Mouse (Mus musculus) liver, embryonic 11.5 days (tissue): ENCODE measurements around the gene Tnfsfm13. TPM values are rescaled to one million over a fixed set of nuclear protein-coding genes. Genes with fewer than 3 reads are reported as not detected.

Source experiments
- microRNA counts: library from miRNA; unstranded; fragments of <30 nt; microRNA quantifications from one replicate; lab custom pipeline; 2015
- microRNA-seq: library from miRNA; unstranded; fragments of <30 nt; microRNA quantifications from one replicate; pipeline ENCODE4, GENCODE M21; 2017; ENCODE audit warnings: borderline number of aligned reads
- polyA plus RNA-seq: library from polyadenylated mRNA; unstranded; fragments of >200 nt; fragmentation: Nextera tagmentation; extraction: Ambion mirVana; gene quantifications from 2 replicates; pipeline ENCODE4 v1.2.1, GENCODE M21; 2014

The Tnfsfm13 gene
- polyA plus RNA-seq, 1 experiment from 2014 or later, result 1.7 TPM

MicroRNAs within 50 kb of the gene (microRNA counts, 519-probe panel; counts per million panel counts)
- not detected for microRNA mmu-miR-1934 (lab: Ali Mortazavi, UCI)
- 3,073 counts per million, percentile 12 among the panel's probes with 10 or more counts for microRNA mmu-miR-467f (lab: Ali Mortazavi, UCI)

Small RNA genes lying within 50 kb of the gene (microRNA-seq; reads per million reads assigned to microRNA genes)
- gene Mir1934 (14.8 reads per million, percentile 27 among the genes with 10 or more reads in this experiment), gene Mir467f (not detected)

Other genes starting within 250 kb of the Tnfsfm13 start
- 0.14 and 0.52 TPM in 2 replicates for gene Dnah2, start 147.0 kb downstream of the Tnfsfm13 start, polyA plus RNA-seq
- 1.8 and 2.4 TPM in 2 replicates for gene Efnb3, start 135.9 kb downstream of the Tnfsfm13 start, polyA plus RNA-seq
- 33.7 and 39.3 TPM in 2 replicates for gene Wrap53, start 115.8 kb downstream of the Tnfsfm13 start, polyA plus RNA-seq
- 196 and 198 TPM in 2 replicates for gene Trp53, start 115.7 kb downstream of the Tnfsfm13 start, polyA plus RNA-seq
- 76.2 and 79.5 TPM in 2 replicates for gene Atp1b2, start 90.2 kb downstream of the Tnfsfm13 start, polyA plus RNA-seq
- 42.9 and 43.8 TPM in 2 replicates for gene Shbg, start 78.2 kb downstream of the Tnfsfm13 start, polyA plus RNA-seq
- 16.7 and 18.0 TPM in 2 replicates for gene Sat2, start 74.1 kb downstream of the Tnfsfm13 start, polyA plus RNA-seq
- 22.8 and 26.2 TPM in 2 replicates for gene Fxr2, start 63.1 kb downstream of the Tnfsfm13 start, polyA plus RNA-seq
- gene Sox15, start 40.8 kb downstream of the Tnfsfm13 start, polyA plus RNA-seq, result not detected in 2 replicates
- 20.7 and 24.0 TPM in 2 replicates for gene Mpdu1, start 33.5 kb downstream of the Tnfsfm13 start, polyA plus RNA-seq
- gene Cd68, start 29.9 kb downstream of the Tnfsfm13 start, polyA plus RNA-seq, result 21.0 and 22.0 TPM in 2 replicates
- gene Eif4a1, start 23.7 kb downstream of the Tnfsfm13 start, polyA plus RNA-seq, result 755 and 757 TPM in 2 replicates
- 75.4 and 79.1 TPM in 2 replicates for gene Senp3, start 14.0 kb downstream of the Tnfsfm13 start, polyA plus RNA-seq
- 0.37 TPM in 1 of 2 replicates, not detected in the other for gene Tnfsf13, start 10.3 kb downstream of the Tnfsfm13 start, polyA plus RNA-seq
- gene Tnfsf12, start 249 bp downstream of the Tnfsfm13 start, polyA plus RNA-seq, result 4.5 and 6.0 TPM in 2 replicates
- 46.1 and 48.9 TPM in 2 replicates for gene Polr2a, start 62.5 kb upstream of the Tnfsfm13 start, polyA plus RNA-seq
- not detected in 2 replicates for gene Slc35g3, start 65.9 kb upstream of the Tnfsfm13 start, polyA plus RNA-seq
- 0.90 and 1.0 TPM in 2 replicates for gene Zbtb4, start 69.8 kb upstream of the Tnfsfm13 start, polyA plus RNA-seq
- 1.3 and 1.4 TPM in 2 replicates for gene Chrnb1, start 99.8 kb upstream of the Tnfsfm13 start, polyA plus RNA-seq
- 1.2 TPM in 2 replicates for gene Fgf11, start 105.8 kb upstream of the Tnfsfm13 start, polyA plus RNA-seq
- 0.96 and 1.2 TPM in 2 replicates for gene Tmem102, start 109.5 kb upstream of the Tnfsfm13 start, polyA plus RNA-seq
- not detected in 2 replicates for gene Gm39566, start 119.2 kb upstream of the Tnfsfm13 start, polyA plus RNA-seq
- not detected in 2 replicates for gene Spem2, start 122.4 kb upstream of the Tnfsfm13 start, polyA plus RNA-seq
- not detected in 2 replicates for gene Spem1, start 126.1 kb upstream of the Tnfsfm13 start, polyA plus RNA-seq
- 2.8 and 3.4 TPM in 2 replicates for gene Nlgn2, start 141.7 kb upstream of the Tnfsfm13 start, polyA plus RNA-seq
- gene Tmem256, start 142.4 kb upstream of the Tnfsfm13 start, polyA plus RNA-seq, result 336 and 370 TPM in 2 replicates
- 63.5 and 70.1 TPM in 2 replicates for gene Plscr3, start 150.3 kb upstream of the Tnfsfm13 start, polyA plus RNA-seq
- gene Tnk1, start 162.6 kb upstream of the Tnfsfm13 start, polyA plus RNA-seq, result 0.57 and 0.62 TPM in 2 replicates
- not detected in 2 replicates for gene Tmem95, start 181.9 kb upstream of the Tnfsfm13 start, polyA plus RNA-seq
- gene Kctd11, start 185.3 kb upstream of the Tnfsfm13 start, polyA plus RNA-seq, result 2.3 and 3.6 TPM in 2 replicates
- gene Acap1, start 199.4 kb upstream of the Tnfsfm13 start, polyA plus RNA-seq, result 8.6 and 8.7 TPM in 2 replicates
- gene 2810408A11Rik, start 204.9 kb upstream of the Tnfsfm13 start, polyA plus RNA-seq, result 3.2 and 4.0 TPM in 2 replicates
- gene Neurl4, start 205.0 kb upstream of the Tnfsfm13 start, polyA plus RNA-seq, result 9.5 and 10.5 TPM in 2 replicates
- 121 and 130 TPM in 2 replicates for gene Gps2, start 217.8 kb upstream of the Tnfsfm13 start, polyA plus RNA-seq
- 2,995 and 3,090 TPM in 2 replicates for gene Eif5a, start 225.9 kb upstream of the Tnfsfm13 start, polyA plus RNA-seq
- 1.3 and 1.7 TPM in 2 replicates for gene Ybx2, start 239.7 kb upstream of the Tnfsfm13 start, polyA plus RNA-seq